Mouse (Mus musculus) urinary bladder, postnatal 36 days (tissue): ENCODE data around the gene Enpp1.

Experiments used
- DNase-seq, 2 experiments: peaks; one replicate each; pipeline ENCODE4 v3.0.0; 2022; ENCODE audit warnings: low spot score in 2 of 2, mixed read lengths in 1 of 2

Enpp1 gene

DNA sequence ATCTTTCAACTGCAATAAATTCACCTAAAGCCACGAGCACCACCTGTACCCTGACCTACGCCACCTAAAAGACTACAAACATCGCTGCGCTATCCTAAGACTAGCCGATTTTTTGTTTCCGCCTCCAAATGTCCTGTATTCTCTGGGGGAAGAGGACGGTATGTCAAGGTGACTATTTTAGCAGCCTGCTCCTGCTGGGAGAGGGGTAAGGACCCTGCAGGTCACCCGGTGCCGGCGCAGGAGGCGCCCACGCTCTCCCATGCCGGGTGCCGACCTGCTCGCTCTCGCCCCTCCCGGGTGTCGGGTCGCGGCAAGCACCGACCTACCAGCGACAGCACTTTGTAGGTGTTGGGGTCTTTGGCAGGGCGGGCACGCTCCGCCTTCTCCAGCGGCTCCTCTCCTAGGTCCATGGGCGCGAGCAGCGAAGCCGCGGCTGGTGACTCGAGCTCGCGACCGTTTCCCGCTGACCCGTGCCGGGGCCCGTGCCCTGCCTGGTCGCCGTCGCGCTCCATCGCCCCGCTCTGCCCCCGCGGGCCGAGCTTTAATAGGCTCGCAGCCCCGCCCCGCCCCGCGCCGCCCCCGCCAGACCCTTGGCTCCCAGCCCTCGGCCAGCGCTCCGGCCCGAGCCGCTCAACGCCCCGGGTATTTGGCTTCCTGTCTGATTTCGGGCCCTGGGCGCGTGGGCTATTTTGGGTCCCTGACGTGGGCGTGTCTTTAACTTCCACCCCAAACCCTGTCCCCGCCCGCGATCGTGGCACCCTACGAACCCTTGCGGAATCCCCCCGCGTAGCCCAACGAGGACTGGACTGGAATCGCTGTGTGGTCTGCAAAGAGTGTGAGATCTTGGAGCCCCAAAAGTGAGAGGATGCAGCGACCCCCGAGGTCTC is at the start of gene Enpp1:
Enpp1 (minus strand) TSS at position 680 of the 887 bp plus-strand sequence.
- peak; percentile 39 to 56 for DNase-seq

DNA sequence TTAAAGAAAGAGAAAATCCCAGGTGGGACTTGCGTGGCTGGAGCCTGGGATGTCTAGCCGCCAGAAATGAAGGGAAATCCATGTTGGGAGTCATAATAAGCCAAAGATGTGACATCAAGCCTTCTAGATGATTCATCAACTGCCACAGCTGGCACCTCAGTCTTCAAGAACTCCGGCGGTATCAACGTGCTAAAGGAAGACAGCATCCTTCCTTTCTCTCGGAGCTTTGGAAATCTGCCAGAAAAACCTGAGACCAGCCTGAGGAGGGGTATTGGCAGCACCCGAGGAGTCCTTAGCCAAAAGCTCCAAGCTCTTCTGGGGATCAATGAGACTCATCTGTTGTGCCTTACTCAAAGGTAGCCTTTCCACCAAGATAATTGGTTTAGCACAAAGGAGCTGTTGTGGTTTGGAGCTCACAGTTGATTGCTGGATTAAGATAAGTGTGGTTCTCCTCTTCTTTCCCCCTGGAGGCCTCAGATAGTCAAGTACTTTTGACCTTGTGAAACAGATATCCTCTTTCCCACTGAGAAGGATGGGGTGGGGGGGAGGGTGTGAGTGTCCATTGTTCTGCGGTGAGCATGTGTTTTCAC is 46.5 kb upstream of the Enpp1 start:
- no peak for DNase-seq

DNA sequence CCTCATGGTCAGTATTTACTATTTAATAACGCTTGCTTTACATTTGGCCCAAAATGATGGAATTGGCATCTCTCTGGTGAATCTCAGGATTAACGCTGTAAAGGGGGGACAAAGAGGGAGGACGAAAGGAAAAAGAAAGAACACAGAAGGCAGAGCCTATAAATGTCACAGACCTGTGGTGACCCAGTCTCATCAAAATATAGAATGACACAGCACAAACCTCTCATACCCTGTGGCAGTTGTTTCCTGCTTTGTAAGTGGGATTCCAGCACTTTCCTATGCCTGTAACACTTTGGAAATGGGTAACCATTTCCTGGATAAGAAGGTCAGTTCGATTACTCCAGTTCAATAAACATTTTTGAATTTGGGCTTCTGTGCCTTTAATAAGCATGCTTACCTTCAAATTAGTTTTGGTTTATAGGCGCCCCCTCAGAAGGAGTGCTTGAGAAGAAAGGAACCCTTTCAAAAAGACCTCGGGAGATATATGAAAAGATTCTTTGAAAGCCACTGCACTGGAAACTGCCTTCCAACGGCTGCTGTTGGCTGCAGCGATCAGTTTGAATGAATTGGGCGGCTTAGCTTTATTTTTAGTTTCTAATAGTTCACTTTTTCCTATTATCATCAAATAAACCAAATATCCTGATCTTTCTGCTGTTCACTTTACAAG is 43.0 kb upstream of the Enpp1 start:
- no peak for DNase-seq

DNA sequence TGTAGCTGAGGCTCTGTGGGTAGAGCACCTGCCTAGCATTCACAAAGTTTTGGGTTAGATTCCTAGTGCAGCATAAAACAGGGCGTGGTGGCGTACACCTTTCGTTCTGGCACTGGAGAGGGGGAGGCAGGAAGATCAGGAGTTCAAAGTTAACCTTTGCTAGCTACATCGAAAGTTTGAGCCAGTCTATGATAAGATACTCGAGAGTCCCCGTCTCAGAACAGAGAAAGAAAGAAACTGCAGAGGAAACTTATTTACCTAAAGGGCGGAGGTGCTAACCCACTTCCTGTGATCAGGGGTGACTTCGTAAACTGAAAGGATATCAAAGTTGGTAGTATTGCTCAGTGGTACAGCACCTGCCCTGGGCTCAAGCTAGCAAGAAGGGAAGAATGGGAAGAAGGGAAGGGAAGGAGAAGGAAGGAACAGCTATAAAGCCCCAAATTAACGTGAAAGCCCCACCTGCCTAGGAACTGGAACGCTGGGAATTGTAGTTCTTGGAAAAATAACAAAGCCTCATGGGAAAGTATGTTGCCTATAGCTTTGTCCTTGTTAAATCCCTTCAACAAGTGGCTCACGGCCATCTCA is 42.4 kb upstream of the Enpp1 start:
- DNase-seq, result peak in 1 of 2 experiments; percentile 12

DNA sequence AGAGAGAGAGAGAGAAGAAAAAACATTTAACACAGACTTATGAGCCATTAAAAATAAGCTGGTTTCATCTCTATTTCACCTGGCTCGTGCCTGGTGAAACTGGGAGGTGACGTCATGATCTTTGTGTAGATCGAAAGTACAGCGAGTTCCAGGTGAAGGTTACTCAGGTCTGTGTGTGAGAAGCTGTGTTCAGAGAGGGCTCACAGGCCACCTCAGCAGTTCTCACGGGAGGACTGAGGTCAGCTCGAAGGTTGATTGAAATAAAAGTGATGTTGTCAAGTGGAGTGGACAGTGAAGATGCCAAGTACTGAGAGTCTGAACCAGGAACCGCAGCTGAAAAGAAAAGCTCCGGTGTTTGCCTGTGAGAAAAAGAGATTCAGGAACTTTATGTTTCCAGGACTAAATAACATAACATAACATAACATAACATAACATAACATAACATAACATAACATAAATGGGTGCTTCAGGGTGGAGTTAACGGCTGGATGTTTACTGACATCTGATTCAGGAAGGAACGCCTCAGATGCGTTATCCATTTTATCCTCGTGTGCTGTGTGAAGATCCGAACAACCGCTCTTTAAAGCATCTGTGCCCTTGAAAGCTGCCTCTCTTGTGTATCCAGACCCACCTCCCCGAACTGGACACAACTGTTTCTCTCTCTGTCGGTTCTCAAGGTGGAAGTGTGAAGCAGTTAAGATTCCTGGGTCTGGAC is 41.7 kb upstream of the Enpp1 start:
- DNase-seq, result no peak

DNA sequence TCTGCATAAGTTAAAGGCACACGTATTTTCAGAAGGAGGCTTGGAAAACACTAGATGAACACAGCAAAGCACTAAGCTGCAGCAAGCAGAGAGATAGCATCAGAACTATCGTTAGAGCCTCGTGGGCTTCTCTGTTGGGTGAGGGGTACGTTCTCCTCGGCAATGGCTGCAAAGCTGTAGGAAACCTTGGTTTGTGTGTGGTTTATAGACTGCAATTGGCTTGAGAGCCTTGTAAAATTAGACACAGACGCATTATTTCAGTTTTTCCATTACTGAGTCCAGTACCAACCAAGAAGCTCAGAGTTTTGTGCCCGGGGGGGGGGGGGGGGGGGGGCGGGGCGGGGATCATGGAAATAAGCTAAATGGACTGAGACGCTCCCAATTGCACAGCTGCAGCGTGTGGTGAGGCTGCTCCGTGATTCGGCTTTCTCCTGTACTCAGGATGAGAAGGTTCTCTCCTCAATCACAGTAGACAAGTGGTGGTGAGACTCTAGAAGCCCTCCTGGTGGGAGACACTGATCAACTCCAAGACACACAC is 31.1 kb upstream of the Enpp1 start:
- no peak for DNase-seq

DNA sequence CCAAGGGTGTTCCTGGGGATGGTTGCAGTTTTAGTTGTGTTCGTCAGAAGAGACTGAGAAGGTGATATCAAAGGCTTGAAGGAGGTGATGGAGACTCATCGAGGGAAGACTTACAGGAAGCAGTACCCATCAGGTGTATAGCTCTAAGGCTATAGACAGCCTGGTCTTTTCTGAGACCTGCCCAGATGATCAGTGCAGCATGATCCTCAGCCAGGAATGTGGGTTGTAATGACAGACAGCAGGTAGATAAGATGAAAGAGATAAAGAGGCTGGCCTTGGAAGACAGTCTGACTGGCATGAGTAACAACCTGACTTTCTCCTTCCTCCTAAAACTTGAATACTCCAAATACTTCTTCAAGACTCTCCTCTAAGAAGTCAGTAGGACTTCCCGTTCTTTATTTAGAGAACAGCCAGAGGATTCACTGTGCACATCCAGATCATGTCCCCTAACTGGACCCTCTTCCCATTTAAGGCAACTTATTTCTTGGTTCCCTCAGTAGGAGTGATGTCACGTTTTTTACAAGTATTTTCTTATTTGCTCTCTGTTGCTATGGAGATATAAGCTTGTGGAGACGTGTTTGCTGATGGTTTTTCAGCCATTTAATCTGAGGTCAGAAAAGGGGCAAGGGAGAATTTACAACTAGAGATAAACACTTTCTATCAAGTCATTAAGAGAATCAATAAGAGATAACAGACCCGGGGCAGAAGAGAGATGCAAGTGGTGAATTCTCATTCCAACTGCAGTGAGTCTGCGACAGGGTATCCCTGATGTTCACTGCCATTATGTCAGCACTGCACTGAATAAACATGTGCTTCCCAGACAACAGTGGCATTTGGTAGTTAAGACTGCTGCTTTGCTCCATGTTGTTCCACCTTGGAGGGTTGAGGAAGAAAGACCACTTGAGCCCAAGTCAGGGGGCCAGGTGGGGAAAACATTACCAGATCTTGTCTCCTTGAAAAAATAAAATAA is 29.6 kb upstream of the Enpp1 start:
- no peak for DNase-seq

DNA sequence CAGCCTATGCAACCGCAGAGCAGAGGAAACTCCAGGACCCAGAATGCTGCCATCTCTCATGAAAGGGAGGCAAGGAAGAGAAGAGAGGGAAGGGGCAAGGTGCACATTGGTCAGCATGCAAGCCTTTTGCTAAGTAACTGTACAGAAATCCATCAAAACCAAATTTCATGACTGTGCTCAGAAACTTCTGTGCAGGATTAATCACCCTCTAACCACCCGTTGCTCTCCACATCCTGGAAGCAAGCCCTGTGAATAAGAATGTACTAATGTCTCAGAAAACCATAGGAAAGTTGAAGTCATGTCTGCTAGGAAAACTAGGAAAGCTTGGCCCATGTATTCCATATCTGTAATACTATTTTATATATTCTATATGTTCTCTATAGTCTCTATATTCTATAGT is 27.2 kb upstream of the Enpp1 start:
- DNase-seq, result no peak

DNA sequence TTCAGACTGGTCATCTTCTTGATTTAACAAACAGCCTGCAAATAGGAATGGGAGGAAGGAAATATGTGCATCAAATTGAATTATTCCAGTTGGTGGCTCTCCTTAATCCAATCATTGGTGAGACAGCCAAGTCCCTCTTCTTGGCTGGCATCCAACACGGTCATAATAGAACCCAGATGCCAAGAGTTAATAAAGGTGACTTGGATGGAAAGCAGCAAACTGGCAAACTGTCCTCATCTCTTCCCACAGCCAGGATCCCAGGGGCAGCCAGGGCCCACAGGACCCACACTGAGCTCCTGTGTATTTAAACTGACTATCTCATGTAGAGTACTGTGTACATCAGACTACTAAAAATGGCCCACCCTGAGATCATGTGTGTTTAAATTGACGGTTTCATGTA is 26.5 kb upstream of the Enpp1 start:
- no peak for DNase-seq

DNA sequence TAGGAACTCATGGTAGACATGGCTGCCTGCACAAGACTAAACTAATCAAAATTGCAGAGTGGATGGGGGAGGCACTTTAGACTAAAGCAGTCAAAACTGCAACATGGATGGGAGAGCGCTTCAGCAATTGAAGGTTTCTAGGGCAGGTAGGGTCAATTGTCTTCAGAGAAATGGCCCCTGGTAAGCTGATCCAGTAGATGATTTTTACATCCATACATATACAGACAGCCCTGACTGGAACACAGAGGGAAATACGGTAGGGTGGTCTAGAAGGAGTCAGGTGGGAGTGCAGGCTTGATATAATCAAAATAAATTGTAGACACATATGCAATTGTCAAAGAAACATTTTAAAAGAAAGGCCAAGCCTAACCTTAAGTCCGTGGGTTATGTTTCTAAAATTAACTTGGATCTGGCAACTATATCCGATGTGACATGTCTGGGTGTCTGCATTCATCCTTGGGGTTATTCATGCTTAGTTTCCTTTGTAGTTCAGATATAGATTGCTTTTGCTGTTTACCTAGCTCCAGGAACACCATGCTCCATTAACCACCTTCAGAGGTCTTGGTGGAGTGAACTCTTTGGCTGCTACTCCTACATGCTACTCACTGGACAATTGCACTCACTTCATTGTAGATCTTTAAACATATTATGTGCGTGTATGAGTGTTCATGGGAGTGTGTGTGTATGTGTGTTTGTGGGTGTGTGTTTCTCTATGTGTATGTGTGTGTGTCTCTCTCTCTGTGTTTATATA is 23.2 kb upstream of the Enpp1 start:
- no peak for DNase-seq

DNA sequence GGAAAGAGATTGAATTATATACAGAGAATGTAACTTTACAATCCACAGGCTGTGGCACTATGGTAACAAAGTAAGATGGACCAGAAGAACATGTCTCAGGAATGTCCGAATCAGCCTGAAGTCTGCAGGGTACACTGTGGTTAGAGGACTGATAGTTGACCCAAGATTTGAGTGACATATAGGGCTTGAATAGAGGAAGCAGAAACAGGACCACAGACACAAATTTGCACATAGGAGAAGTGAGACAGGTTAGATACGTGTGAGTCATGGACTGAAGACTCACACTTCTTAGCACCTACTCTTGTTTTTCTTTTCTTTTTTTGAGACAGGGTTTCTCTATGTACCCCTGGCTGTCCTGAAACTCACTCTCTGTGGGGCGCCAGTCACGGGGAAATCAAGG is 15.5 kb upstream of the Enpp1 start:
- DNase-seq, result no peak

DNA sequence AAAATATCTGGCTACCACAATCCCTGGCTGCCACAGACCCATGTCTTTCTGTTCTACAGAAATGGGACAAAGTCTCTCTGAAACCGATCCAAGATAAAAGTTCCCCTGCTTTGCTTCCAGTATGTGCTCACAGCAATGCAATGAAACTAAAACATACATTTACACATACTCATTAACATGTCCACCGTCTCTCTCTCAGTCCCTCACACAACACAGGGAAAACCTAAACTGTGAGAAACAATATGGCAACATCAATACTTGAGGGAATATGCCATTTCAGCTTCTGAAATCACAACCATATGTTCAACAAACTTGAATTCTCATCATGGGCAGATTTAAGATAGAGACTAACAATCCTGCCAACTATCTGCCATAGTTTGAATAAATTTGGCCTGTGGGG is 13.2 kb upstream of the Enpp1 start:
- DNase-seq, result no peak

DNA sequence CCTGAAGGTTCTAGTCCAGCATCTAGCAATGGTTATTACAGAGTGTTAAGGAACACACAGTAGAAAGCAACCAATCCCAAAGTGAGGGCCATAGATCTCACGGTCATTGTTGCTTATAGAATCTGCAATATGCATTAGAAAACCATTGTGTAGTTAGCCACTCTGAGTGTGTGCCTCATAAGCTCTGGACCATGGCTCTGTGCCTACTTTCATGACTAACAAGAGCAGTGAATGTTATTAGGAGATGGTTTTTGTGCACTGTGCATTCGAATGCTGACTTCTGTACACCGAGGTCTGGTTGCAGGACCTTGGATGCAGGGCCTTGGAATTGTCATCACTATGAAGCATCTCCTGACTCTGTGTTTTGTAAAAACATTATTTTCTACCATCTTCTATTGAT is 9.9 kb upstream of the Enpp1 start:
- no peak for DNase-seq

DNA sequence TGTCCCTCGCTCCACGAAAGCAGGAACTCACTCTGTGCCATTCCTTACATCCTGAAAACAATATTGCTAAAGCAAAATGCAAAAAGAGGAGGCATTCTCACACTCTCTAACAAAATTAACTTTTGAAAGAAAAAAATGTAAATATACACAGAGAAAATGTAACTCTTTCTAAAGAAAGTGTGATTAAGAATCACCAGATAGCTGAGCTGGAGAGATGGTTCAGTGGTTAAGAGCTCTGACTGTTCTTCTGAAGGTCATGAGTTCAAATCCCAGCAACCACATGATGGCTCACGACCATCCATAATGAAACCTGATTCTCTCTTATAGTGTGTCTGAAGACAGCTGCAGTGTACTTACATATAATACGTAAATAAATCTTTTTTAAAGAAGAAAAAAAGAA is 7.4 kb upstream of the Enpp1 start:
- no peak for DNase-seq

DNA sequence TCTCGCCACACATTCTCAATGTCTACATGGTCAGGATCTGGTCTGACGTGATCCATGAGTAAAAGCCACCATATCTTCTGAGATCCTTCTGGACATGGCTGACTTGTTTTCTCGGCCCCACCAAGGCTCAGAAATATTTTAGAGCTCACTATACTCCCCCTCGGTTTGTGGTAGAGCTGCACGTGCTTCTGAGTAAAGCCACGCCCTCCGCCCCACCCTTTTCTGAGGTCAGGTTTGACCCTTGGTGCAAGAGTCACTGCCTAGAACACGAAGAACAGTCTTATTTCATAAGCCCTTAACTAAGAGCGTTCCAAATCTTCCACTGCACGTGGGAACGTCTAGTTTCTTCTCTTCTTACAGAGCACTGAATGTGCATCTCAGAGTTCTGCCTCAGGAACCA is 6.8 kb upstream of the Enpp1 start:
- DNase-seq, result no peak

DNA sequence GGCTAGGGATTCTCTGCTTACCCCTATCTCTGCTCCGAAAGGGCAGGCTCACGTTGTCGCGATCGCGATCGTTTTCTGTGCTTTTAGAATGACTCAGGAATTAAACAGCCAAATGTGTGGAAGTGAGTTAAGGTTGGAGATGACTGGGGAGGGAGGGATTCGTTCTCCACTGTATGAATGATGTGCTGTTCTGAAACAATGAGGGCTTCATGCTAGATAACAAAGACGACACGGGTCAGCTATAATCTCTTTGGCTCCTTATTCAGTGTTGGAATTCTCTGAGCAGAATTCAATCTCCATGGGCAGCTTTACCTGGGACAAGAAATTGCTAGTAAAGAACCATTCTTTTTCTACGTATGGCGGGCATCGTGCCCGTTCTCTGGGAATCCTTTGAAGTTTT is 6.1 kb upstream of the Enpp1 start:
- no peak for DNase-seq

DNA sequence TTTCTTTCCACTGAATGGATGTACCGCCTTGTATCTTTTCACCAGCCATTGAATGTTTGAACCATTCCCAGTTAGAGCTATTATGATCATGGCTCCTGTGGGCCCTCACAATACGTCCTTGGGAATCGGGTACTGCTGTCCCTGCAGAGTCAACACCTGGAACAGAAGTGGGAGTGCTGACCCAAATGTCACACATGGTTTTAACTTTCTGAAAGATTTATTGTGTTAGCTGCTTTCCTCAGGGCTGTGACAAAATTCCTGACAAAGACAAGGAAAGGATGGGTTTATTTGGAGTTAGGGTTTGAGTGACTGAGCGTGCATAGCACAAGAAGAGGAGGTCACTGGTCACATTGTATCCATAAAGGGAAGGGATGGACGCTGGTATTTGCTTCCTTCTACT is 4.3 kb upstream of the Enpp1 start:
- no peak for DNase-seq

DNA sequence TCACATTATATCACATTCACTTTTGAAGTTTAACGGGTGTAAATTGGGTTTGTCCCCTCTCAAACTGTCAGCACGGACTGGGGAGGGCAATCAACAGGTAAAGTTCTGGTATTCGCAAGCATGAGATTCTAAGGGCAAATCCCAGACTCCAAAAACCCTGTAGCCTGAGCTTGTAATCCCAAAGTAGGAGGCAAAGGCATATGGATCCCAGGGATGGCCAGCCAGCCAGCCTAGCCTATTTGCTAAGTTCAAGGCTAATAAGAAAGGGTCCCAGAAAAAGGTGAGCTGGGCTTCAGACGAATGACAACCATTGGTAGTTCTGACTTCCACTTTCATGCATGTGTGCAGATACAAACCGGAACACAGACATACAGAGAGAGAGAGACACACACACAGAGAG is 942 bp upstream of the Enpp1 start:
- no peak for DNase-seq

DNA sequence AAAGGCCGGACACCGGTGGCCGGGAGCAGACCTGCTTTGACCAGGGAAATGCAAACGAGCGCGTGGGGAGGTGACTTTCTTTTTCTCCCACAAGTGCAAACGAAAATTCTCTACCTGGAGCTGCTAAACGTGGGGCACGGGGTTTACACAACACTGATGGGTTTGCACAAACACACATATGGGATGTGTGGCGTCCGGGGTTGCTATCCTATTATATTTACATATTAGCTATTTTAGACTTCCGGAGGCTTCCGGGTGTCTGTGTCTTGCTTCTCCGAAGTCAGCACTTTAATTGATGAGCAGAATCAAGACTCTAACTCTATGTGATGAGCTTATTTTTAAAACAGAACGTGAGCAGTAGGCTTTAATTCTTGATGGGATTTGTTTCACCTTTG is 405 bp upstream of the Enpp1 start:
- no peak for DNase-seq

DNA sequence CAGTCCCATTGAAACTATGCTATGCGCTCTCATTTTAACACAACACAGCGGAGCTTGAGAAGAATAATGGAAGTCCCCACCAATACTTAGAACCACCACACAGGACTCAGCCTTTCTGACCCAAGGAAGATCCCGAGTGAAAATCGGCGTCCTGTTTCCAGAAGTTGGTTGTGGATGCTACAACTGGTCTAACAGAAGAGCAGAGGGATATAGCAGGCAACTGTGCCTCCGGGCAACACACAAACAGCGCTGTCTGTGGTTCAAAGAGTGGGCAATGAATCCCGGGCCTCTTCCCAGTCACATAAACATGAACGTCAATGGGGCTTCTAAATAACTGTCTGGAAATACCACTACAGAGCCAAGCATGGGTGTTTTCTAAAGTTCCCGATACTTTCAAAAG is 888 bp downstream of the Enpp1 start:
- DNase-seq, result peak in 1 of 2 experiments; percentile 13
